Mouse (Mus musculus) kidney, embryonic 15.5 days (tissue): ENCODE measurements around the gene Gm4513. TPM values are rescaled to one million over a fixed set of nuclear protein-coding genes. Genes with fewer than 3 reads are reported as not detected.
"Not testable (repeated sequence)": the region's sequence is repeated elsewhere in the genome, so short reads cannot be mapped to it uniquely, and the experiment has no call there.

ENCODE experiments used
- ATAC-seq: fragments of 200-750 bp; cut with Nextera tagmentation; replicated peaks from 2 replicates; pipeline ENCODE4 v1.8.0; 2017; ENCODE audit warnings: moderate TSS enrichment; ENCODE audit not compliant: low FRiP score
- H3K27ac ChIP-seq: fragments of 300-500 bp; sonication (generic); 2 replicates; pipeline ENCODE4 v1.5.1; 2015; ENCODE audit warnings: mild to moderate bottlenecking, inconsistent platforms
- H3K27me3 ChIP-seq: fragments of 300-500 bp; sonication (generic); 2 replicates; pipeline ENCODE4 v1.6.1; 2015; ENCODE audit warnings: inconsistent platforms
- H3K36me3 ChIP-seq: fragments of 300-500 bp; sonication (generic); 2 replicates; pipeline ENCODE4 v1.6.1; 2015; ENCODE audit warnings: inconsistent platforms
- H3K4me1 ChIP-seq: fragments of 300-500 bp; sonication (generic); 2 replicates; pipeline ENCODE4 v1.6.1; 2015; ENCODE audit warnings: inconsistent platforms
- H3K4me2 ChIP-seq: fragments of 300-500 bp; sonication (generic); 2 replicates; pipeline ENCODE4 v1.6.1; 2015; ENCODE audit warnings: moderate library complexity, mild to moderate bottlenecking, inconsistent platforms
- H3K4me3 ChIP-seq: fragments of 300-500 bp; sonication (generic); replicated peaks from 2 replicates; pipeline ENCODE4 v1.5.1; 2015; ENCODE audit warnings: mild to moderate bottlenecking, inconsistent platforms
- H3K9ac ChIP-seq: fragments of 300-500 bp; sonication (generic); 2 replicates; pipeline ENCODE4 v1.6.1; 2015; ENCODE audit warnings: mild to moderate bottlenecking, inconsistent platforms
- H3K9me3 ChIP-seq: fragments of 300-500 bp; sonication (generic); replicated peaks from 2 replicates; pipeline ENCODE4 v1.6.1; 2016; ENCODE audit warnings: inconsistent platforms
- WGBS: fragments of 180-500 bp; shearing (Covaris S2); methylation state at CpG from one replicate; pipeline ENCODE4 v1.1.7; 2015; ENCODE audit warnings: mixed read lengths; 5-methylcytosine and 5-hydroxymethylcytosine counted together
- polyA plus RNA-seq: library from polyadenylated mRNA; unstranded; fragments of >200 nt; fragmentation: Nextera tagmentation; extraction: Ambion mirVana; gene quantifications from 2 replicates; pipeline ENCODE4 v1.2.1, GENCODE M21; 2015

Gm4513 gene
- polyA plus RNA-seq: not detected in 2 replicates

DNA sequence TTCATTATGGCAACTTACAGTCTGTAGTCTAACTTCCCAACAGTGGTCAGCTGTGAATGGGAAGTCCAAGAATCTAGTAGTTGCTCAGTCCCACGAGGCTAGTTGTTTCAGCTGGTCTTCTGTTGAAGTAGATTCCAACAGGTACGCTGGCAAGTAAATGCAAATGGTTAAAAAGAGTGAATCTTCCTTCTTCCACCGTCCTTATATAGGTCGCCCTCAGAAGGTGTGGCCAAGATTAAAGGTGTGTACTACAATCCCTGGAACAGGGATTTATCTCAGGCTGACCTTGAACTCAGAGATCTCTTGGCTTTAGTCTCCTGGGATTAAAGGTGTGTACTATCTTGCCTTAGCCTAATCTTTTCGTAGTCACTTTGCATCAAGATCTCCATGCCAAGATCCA lies at the start of gene Gm4513:
TSS of gene Gm4513 (minus strand) at position 101 of the 400 bp plus-strand sequence.
- not testable (repeated sequence) for H3K9me3 ChIP-seq, H3K4me1 ChIP-seq, H3K4me3 ChIP-seq, ATAC-seq, H3K27me3 ChIP-seq, H3K27ac ChIP-seq, H3K9ac ChIP-seq, H3K36me3 ChIP-seq, H3K4me2 ChIP-seq
- 80% methylated on average over 3 of the region's 5 CpGs for WGBS

DNA sequence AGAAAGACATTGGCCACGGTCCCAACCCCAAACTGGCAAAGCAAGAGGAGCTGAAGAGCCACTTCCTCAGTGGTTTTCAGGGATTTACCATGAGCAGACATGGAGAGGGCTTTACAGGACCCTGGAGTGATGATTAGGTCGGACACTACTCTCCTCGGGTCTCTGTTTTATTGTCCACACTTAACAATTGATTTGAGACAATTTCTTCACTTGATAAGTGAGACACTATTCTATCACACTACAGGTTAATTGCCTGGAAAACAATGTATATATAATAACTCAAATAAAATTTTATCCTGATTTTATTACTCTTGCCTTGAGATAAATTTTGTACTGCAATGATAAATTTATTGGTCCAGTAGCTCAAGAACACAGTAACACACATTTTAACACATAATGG lies 22.7 kb downstream of the Gm4513 start, which contains the start of gene Gm4141:
TSS of gene Gm4141 (minus strand) at position 101 of the 400 bp plus-strand sequence.
- H3K4me3 ChIP-seq, ATAC-seq, H3K4me2 ChIP-seq, H3K9me3 ChIP-seq, H3K27me3 ChIP-seq, H3K27ac ChIP-seq, H3K9ac ChIP-seq, H3K4me1 ChIP-seq, H3K36me3 ChIP-seq: not testable (repeated sequence)
- WGBS: no CpG with 5 or more reads among the region's 3 CpGs

DNA sequence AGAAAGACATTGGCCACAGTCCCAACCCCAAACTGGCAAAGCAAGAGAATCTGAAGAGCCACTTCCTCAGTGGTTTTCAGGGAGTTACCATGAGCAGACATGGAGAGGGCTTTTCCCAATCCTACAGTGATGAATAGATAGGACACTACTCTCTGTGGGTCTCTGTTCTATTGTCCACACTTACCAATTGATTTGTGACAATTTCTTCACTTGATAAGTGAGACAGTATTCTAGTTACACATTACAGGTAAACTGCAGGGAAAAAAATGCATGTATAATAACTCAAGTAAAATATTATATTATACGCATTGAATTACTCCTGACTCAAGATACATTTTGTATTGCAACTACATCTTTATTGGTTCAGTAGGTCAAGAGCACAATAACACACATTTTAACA lies 53.2 kb downstream of the Gm4513 start, which contains the start of gene Gm5726:
TSS of gene Gm5726 (minus strand) at position 101 of the 400 bp plus-strand sequence.
- H3K4me3 ChIP-seq, H3K27me3 ChIP-seq, H3K27ac ChIP-seq, H3K4me1 ChIP-seq, H3K9ac ChIP-seq, ATAC-seq, H3K9me3 ChIP-seq, H3K4me2 ChIP-seq, H3K36me3 ChIP-seq: not testable (repeated sequence)
- WGBS: no CpG with 5 or more reads among the region's 1 CpGs

Other genes with a start within 250 kb of the Gm4513 start
- not detected in 2 replicates for gene Gm5728, start 223.6 kb downstream of the Gm4513 start, polyA plus RNA-seq
- gene Vmn1r100, start 181.1 kb downstream of the Gm4513 start, polyA plus RNA-seq: not detected in 2 replicates
- gene Vmn1r101, start 156.4 kb downstream of the Gm4513 start, polyA plus RNA-seq: not detected in 2 replicates
- not detected in 2 replicates for gene Gm10670, start 124.1 kb downstream of the Gm4513 start, polyA plus RNA-seq
- gene Vmn1r103, start 88.5 kb downstream of the Gm4513 start, polyA plus RNA-seq: not detected in 2 replicates
- not detected in 2 replicates for gene Vmn1r104, start 65.2 kb downstream of the Gm4513 start, polyA plus RNA-seq
- gene Gm5726, start 53.3 kb downstream of the Gm4513 start, polyA plus RNA-seq: not detected in 2 replicates
- not detected in 2 replicates for gene Gm4141, start 22.8 kb downstream of the Gm4513 start, polyA plus RNA-seq
- gene Vmn1r107, start 69.9 kb upstream of the Gm4513 start, polyA plus RNA-seq: not detected in 2 replicates
- not detected in 2 replicates for gene Vmn1r111, start 104.2 kb upstream of the Gm4513 start, polyA plus RNA-seq
- not detected in 2 replicates for gene Gm10668, start 131.6 kb upstream of the Gm4513 start, polyA plus RNA-seq
- not detected in 2 replicates for gene Vmn1r112, start 172.2 kb upstream of the Gm4513 start, polyA plus RNA-seq
- not detected in 2 replicates for gene Vmn1r113, start 188.3 kb upstream of the Gm4513 start, polyA plus RNA-seq
- not detected in 2 replicates for gene Vmn1r114, start 213.2 kb upstream of the Gm4513 start, polyA plus RNA-seq
- not detected in 2 replicates for gene Vmn1r115, start 246.0 kb upstream of the Gm4513 start, polyA plus RNA-seq